Mouse (Mus musculus): Measurements from ENCODE around the gene Lrrc56.

Lrrc56 gene

GRCm38 (mm10) chr7:141191796-141192685, 1.9 kb upstream of the Lrrc56 start:
- CTCF ChIA-PET, result no interaction called here

- CTCF ChIA-PET, result no interaction called here
Measured at GRCm38 (mm10) chr7:141192776-141193347, 1.1 kb upstream of the Lrrc56 start.

- CTCF ChIA-PET, result no interaction called here
Measured at GRCm38 (mm10) chr7:141193348-141193856, 555 bp upstream of the Lrrc56 start.

- CTCF ChIA-PET, result interaction anchor here (0.7 kb wide), 1 partner anchor 246 kb away, joined by 3 read pairs; no protein-coding TSS in a partner anchor
Measured at GRCm38 (mm10) chr7:141194409-141194808, 452 bp downstream of the Lrrc56 start.

- CTCF ChIA-PET, result interaction anchor here (0.7 kb wide), 1 partner anchor 246 kb away, joined by 3 read pairs; no protein-coding TSS in a partner anchor
Measured at GRCm38 (mm10) chr7:141194830-141195229, 873 bp downstream of the Lrrc56 start.

GRCm38 (mm10) chr7:141195754-141196153, 1.8 kb downstream of the Lrrc56 start:
- CTCF ChIA-PET, result no interaction called here

- CTCF ChIA-PET, result interaction anchor here (0.6 kb wide), 1 partner anchor 379 kb away, joined by 4 read pairs; no protein-coding TSS in a partner anchor
Measured at GRCm38 (mm10) chr7:141196619-141197282, 2.8 kb downstream of the Lrrc56 start.

GRCm38 (mm10) chr7:141198121-141198520, 4.2 kb downstream of the Lrrc56 start:
- CTCF ChIA-PET, result no interaction called here

- CTCF ChIA-PET, result no interaction called here
Measured at GRCm38 (mm10) chr7:141204546-141204945, 10.6 kb downstream of the Lrrc56 start.

- CTCF ChIA-PET, result no interaction called here
Measured at GRCm38 (mm10) chr7:141205504-141205903, 11.5 kb downstream of the Lrrc56 start.

- CTCF ChIA-PET, result no interaction called here
Measured at GRCm38 (mm10) chr7:141206182-141206937, 12.4 kb downstream of the Lrrc56 start.

GRCm38 (mm10) chr7:141209526-141209925, 15.6 kb downstream of the Lrrc56 start:
- CTCF ChIA-PET, result no interaction called here

- CTCF ChIA-PET, result no interaction called here
Measured at GRCm38 (mm10) chr7:141210137-141210536, 16.2 kb downstream of the Lrrc56 start.

GRCm38 (mm10) chr7:141210606-141211131, 16.7 kb downstream of the Lrrc56 start:
- CTCF ChIA-PET, result no interaction called here

- CTCF ChIA-PET, result no interaction called here
Measured at GRCm38 (mm10) chr7:141213133-141213532, 19.2 kb downstream of the Lrrc56 start.

- CTCF ChIA-PET, result no interaction called here
Measured at GRCm38 (mm10) chr7:141213605-141214235, 19.8 kb downstream of the Lrrc56 start, which contains the start of gene Lmntd2. TSS of gene Lmntd2 (minus strand) at chr7:141214080.

- CTCF ChIA-PET, result interaction anchor here (0.7 kb wide), 1 partner anchor 1022 kb away, joined by 10 read pairs; no protein-coding TSS in a partner anchor
Measured at GRCm38 (mm10) chr7:141214310-141214709, 20.4 kb downstream of the Lrrc56 start.

GRCm38 (mm10) chr7:141215101-141215879, 21.3 kb downstream of the Lrrc56 start, which contains the start of gene Rassf7:
TSS of gene Rassf7 (plus strand) at chr7:141215860.
- CTCF ChIA-PET, result interaction anchor here (0.5 to 0.7 kb wide), 3 partner anchors 40 to 1247 kb away, joined by 3 to 10 read pairs (median 4); no protein-coding TSS in a partner anchor

- CTCF ChIA-PET, result interaction anchor here (0.6 kb wide), 1 partner anchor 1247 kb away, joined by 3 read pairs; no protein-coding TSS in a partner anchor
Measured at GRCm38 (mm10) chr7:141215880-141216733, 22.1 kb downstream of the Lrrc56 start.

Data from spleen, embryonic (tissue).